Mouse (Mus musculus) intestine, embryonic 16.5 days (tissue): ENCODE measurements around the gene Paqr6. TPM values are rescaled to one million over a fixed set of nuclear protein-coding genes. Genes with fewer than 3 reads are reported as not detected.
"Not testable (repeated sequence)": the region's sequence is repeated elsewhere in the genome, so short reads cannot be mapped to it uniquely, and the experiment has no call there.

ENCODE experiments used
- ATAC-seq: fragments of 200-750 bp; cut with Nextera tagmentation; 2 replicates; pipeline ENCODE4 v1.8.0; 2017; ENCODE audit warnings: moderate TSS enrichment, moderate library complexity
- H3K27ac ChIP-seq: fragments of 300-500 bp; sonication (generic); 2 replicates; pipeline ENCODE4 v1.5.1; 2014; ENCODE audit warnings: mild to moderate bottlenecking, low read length
- H3K27me3 ChIP-seq: fragments of 300-500 bp; sonication (generic); replicated peaks from 2 replicates; pipeline ENCODE4 v1.6.1; 2014; ENCODE audit warnings: low read length, control low read depth, mixed read lengths; ENCODE audit not compliant: control insufficient read depth, insufficient read depth
- H3K36me3 ChIP-seq: fragments of 300-500 bp; sonication (generic); 2 replicates; pipeline ENCODE4 v1.6.1; 2014; ENCODE audit warnings: low read length, control low read depth; ENCODE audit not compliant: control insufficient read depth, insufficient read depth
- H3K4me1 ChIP-seq: fragments of 300-500 bp; sonication (generic); 2 replicates; pipeline ENCODE4 v1.6.1; 2014; ENCODE audit warnings: low read length, control low read depth, mixed read lengths; ENCODE audit not compliant: control insufficient read depth, insufficient read depth
- H3K4me2 ChIP-seq: fragments of 300-500 bp; sonication (generic); 2 replicates; pipeline ENCODE4 v1.6.1; 2014; ENCODE audit warnings: low read depth, low read length, control low read depth
- H3K4me3 ChIP-seq: fragments of 300-500 bp; sonication (generic); 2 replicates; pipeline ENCODE4 v1.5.1; 2014; ENCODE audit warnings: mild to moderate bottlenecking, low read length
- H3K9ac ChIP-seq: fragments of 300-500 bp; sonication (generic); 2 replicates; pipeline ENCODE4 v1.6.1; 2014; ENCODE audit warnings: low read depth, low read length
- H3K9me3 ChIP-seq: fragments of 300-500 bp; sonication (generic); 2 replicates; pipeline ENCODE4 v1.6.1; 2016; ENCODE audit warnings: low read length, control low read depth; ENCODE audit not compliant: control insufficient read depth
- WGBS: fragments of 180-500 bp; shearing (Covaris S2); extraction: QIAGEN DNeasy Blood & Tissue Kit; methylation state at CpG from one replicate; pipeline ENCODE4 v1.1.7; 2014; 5-methylcytosine and 5-hydroxymethylcytosine counted together
- polyA plus RNA-seq: library from polyadenylated mRNA; unstranded; fragments of >200 nt; fragmentation: Nextera tagmentation; extraction: Ambion mirVana; gene quantifications from 2 replicates; pipeline ENCODE4 v1.2.1, GENCODE M21; 2015

Paqr6 gene
- polyA plus RNA-seq, 1 experiment from 2014 or later, result 5.1 TPM

DNA sequence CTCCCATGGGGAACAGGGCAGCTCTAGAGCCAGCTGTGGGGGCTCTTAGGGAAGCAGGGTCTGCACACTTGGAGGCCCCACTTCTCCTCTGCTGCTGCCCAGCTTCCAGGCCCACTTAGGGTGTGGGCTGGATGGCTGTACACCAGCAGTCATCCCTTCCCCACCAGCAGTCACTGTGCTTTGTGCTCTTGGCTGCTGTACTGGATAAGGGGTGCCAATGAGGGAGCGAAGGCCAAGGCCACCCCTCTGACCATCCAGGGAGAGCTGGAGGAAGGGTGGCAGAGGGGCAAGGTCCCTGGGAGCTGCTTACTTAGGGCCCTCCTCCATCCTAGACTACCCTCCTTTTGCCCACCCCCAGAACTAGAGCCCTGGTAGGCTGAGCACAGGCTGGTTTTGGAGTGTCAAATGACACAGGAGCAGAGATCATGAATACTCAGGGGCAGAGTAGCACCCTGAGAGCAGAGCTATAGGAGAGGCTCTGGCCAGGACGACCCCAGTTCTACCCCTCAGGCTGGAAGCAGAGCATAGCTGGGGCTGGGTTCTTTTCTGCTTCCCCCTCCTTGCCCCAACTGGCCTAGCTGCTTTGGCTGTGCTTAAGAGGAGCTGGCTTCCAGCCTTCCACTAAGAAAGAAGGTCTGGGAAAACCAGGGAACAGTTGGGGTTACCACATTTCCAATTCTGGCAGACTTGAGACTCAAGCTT is 2.6 kb upstream of the Paqr6 start:
- Histone ChIP-seq H3K4me3 (no peak overlapping the region), H3K9me3 (no peaks in the 10 kb centered on the region), H3K27me3 (peaks cover 10% of the 10 kb centered on the region), H3K4me2 (no peak overlapping the region), H3K4me1 (peaks cover 14% of the 10 kb centered on the region), H3K27ac (no peak overlapping the region), H3K9ac (no peak overlapping the region), H3K36me3 (peaks cover 37% of the 10 kb centered on the region)
- 93% methylated on average over 2 of the region's 2 CpGs for WGBS
- ATAC-seq, result no peak

DNA sequence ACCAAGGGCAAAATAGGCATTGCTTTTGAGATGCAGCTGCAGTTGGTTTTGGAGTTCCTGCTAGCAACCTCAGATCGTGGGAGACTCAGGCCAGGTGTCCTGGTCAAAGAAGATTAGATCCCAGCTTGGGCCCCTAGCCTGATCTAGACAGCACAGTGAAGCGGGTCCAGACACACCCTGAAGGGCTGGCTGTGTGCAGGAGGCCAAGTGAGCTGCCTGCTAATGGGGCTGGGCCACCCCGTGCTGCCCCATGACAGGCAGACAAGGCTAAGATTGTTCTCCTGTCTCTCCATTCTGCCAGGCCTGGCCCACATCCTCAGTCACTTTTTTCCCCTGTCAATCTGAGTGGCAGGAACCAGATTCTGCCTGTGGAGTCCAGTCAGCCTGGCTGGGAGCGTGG is 684 bp upstream of the Paqr6 start:
- Histone ChIP-seq H3K4me2 (no peak overlapping the region), H3K9me3 (no peaks in the 10 kb centered on the region), H3K36me3 (peaks cover 24% of the 10 kb centered on the region), H3K4me1 (peaks cover 14% of the 10 kb centered on the region), H3K9ac (no peak overlapping the region), H3K27me3 (peaks cover 10% of the 10 kb centered on the region), H3K27ac (no peak overlapping the region; the same call in 1 of the 2 replicates), H3K4me3 (no peak overlapping the region)
- 60% methylated on average over 4 of the region's 4 CpGs for WGBS
- ATAC-seq, result peak; percentile 71

DNA sequence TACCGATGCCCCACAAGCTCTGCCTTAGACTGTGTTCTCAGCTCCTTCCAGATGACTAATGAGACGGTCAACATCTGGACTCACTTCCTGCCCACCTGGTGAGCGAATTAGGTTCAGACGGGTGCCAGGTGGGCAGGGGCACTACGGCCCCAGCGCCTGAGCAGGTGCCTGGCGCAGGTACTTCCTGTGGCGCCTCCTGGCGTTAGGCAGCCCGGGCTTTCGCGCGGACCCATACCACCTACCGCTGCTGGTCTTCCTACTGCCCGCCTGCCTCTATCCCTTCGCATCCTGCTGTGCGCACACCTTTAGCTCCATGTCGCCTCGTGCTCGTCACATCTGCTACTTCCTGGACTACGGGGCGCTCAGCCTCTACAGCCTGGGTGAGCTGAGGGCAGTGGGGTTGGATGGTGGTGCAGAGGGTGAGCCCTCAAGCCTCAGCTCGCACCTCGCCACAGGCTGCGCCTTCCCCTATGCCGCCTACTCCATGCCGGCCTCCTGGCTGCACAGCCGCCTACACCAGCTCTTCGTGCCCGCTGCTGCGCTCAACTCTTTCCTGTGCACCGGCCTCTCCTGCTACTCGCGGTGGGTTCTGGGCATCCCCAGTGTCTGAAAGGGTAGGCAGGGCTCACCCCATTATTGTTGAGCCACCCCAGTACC is 1.4 kb downstream of the Paqr6 start:
- Histone ChIP-seq H3K4me1 (peaks cover 14% of the 10 kb centered on the region), H3K9me3 (peaks cover 7% of the 10 kb centered on the region; the same call in 1 of the 2 replicates), H3K27me3 (peaks cover 10% of the 10 kb centered on the region), H3K27ac (no peak overlapping the region), H3K4me3 (no peak overlapping the region), H3K4me2 (no peak overlapping the region), H3K36me3 (peaks cover 13% of the 10 kb centered on the region), H3K9ac (no peak overlapping the region)
- no peak for ATAC-seq
- 42% methylated on average over 34 of the region's 34 CpGs for WGBS

DNA sequence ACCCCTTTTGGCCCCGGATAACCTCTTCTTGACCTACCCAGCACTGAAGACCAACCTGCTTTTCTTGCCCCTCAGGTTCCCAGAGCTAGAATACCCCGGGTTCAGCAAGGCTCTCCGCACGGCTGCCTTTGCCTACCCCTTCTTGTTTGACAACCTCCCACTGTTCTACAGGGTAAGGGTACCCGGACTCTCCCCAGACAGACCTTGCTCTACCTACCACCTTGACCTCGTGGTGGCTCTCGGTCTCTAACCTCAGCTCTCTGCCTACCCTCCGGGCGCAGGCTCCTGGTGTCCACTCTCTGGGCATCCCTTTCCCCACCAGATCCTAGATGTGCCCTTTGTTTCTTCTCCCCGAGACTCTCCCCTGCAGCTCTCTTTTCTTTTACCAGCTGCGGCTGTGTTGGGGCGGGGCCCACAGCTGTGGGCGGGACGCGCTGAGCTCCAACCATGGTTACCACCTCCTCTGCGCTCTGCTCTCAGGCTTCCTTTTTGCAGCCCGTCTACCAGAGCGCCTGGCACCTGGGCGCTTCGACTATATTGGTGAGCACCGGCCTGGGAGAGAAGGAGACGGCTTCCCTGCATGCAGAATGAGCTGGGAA is 2.5 kb downstream of the Paqr6 start:
- H3K4me2 ChIP-seq, result peak overlapping the region; percentile 30
- H3K9ac ChIP-seq, H3K4me3 ChIP-seq, H3K27ac ChIP-seq, H3K36me3 ChIP-seq, H3K9me3 ChIP-seq: not testable (repeated sequence)
- H3K27me3 ChIP-seq, result peaks cover 10% of the 10 kb centered on the region
- peaks cover 14% of the 10 kb centered on the region for H3K4me1 ChIP-seq
- 4% methylated on average over 19 of the region's 22 CpGs for WGBS
- peak; percentile 76 for ATAC-seq

DNA sequence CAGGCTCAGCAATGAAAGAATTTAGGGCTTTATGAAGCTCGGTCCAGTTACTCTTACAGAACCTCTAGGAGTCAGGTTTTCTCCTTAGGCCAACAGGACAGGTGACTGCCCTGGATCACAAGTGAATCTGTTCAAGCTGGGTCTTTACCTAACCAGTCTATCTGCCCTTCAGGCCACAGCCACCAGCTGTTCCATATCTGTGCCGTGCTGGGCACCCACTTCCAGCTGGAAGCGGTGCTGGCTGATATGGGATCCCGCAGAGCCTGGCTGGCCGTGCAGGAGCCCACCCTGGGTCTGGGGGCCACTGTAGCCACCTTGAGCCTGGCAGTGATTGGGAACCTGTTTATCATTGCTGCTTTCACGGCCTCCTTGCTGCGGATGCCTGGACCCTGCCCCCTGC is 3.1 kb downstream of the Paqr6 start:
- not testable (repeated sequence) for H3K9ac ChIP-seq, H3K4me2 ChIP-seq, ATAC-seq, H3K4me3 ChIP-seq, H3K27ac ChIP-seq, H3K36me3 ChIP-seq, H3K9me3 ChIP-seq
- peaks cover 14% of the 10 kb centered on the region for H3K4me1 ChIP-seq
- 52% methylated on average over 3 of the region's 7 CpGs for WGBS
- H3K27me3 ChIP-seq, result peaks cover 10% of the 10 kb centered on the region

DNA sequence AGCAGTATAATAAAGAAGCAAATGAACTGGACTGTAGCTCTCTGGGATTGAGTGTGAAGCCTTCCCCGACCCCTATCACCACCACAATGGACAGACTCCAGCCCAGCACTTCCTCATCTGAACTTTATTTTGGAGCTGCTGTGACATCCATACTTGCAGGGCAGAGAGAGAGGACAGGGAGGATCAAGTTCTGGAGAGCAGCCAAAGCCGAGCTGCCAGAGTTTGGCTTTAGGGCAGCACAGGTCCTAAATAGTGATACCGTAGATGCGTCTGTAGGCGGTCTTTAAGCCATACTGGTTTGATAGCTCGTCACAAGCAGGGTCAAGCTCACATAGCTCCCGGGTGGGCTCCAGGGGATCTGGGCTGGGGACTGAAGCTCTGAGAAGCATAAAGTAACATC is 4.1 kb downstream of the Paqr6 start:
- H3K9me3 ChIP-seq, H3K4me2 ChIP-seq, H3K36me3 ChIP-seq, H3K27ac ChIP-seq, ATAC-seq, H3K9ac ChIP-seq, H3K4me3 ChIP-seq: not testable (repeated sequence)
- peaks cover 10% of the 10 kb centered on the region for H3K27me3 ChIP-seq
- 89% methylated on average over 7 of the region's 7 CpGs for WGBS
- H3K4me1 ChIP-seq, result peaks cover 14% of the 10 kb centered on the region

DNA sequence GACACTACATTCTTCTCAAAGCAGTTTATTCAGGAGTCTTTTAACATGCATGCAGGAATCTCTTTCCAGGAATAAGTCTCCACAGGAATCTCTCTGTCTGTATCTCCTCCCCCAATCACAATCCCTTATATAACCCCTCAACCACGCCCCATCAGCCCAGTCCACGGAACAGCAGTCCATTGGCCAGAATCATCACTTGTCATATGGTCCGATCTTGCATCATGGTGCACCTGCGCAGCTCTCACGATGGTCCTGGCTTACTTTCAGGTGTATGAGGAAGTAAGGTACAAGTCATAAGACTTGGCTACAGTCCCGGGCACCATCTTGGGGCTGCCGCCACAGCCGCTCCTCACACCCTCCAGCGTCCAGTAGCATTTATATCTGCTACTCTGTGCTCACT is 8.3 kb downstream of the Paqr6 start, which contains the start of gene Bglap3:
Gene Bglap3 (minus strand): TSS at position 101 of the 400 bp plus-strand sequence.
- H3K27me3 ChIP-seq, H3K27ac ChIP-seq, H3K4me2 ChIP-seq, ATAC-seq, H3K9me3 ChIP-seq, H3K36me3 ChIP-seq, H3K4me3 ChIP-seq, H3K4me1 ChIP-seq, H3K9ac ChIP-seq: not testable (repeated sequence)
- 91% methylated on average over 9 of the region's 9 CpGs for WGBS

DNA sequence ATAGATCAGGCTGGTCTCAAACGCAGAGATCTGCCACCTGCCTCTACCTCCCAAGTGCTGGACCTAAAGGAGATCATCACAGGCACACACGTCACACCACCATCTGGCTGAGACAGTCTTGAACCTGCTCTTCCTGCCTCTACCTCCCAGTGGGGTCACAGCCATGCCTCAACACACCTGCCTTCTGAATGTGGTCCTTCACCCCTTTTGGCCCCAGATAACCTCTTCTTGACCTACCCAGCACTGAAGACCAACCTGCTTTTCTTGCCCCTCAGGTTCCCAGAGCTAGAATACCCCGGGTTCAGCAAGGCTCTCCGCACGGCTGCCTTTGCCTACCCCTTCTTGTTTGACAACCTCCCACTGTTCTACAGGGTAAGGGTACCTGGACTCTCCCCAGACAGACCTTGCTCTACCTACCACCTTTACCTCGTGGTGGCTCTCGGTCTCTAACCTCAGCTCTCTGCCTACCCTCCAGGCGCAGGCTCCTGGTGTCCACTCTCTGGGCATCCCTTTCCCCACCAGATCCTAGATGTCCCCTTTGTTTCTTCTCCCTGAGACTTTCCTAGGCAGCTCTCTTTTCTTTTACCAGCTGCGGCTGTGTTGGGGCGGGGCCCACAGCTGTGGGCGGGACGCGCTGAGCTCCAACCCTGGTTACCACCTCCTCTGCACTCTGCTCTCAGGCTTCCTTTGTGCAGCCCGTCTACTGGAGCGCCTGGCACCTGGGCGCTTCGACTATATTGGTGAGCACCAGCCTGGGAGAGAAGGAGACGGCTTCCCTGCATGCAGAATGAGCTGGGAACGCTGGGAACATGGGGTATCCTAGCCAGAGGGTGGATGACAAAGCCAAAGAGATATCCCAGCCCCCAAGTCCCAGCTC is 11.6 kb downstream of the Paqr6 start:
- WGBS, result 8% methylated on average over 17 of the region's 19 CpGs
- H3K9ac ChIP-seq, H3K4me1 ChIP-seq, H3K27ac ChIP-seq, H3K9me3 ChIP-seq, H3K36me3 ChIP-seq, H3K4me3 ChIP-seq, H3K27me3 ChIP-seq: not testable (repeated sequence)
- ATAC-seq, result peak; percentile 96
- H3K4me2 ChIP-seq, result peak overlapping the region; percentile 37

DNA sequence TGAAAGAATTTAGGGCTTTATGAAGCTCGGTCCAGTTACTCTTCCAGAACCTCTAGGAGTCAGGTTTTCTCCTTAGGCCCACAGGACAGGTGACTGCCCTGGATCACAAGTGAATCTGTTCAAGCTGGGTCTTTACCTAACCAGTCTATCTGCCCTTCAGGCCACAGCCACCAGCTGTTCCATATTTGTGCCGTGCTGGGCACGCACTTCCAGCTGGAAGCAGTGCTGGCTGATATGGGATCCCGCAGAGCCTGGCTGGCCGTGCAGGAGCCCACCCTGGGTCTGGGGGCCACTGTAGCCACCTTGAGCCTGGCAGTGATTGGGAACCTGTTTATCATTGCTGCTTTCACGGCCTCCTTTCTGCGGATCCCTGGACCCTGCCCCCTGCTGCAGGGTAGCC is 12.3 kb downstream of the Paqr6 start:
- peak; percentile 42 for ATAC-seq
- H3K9me3 ChIP-seq, H3K4me3 ChIP-seq, H3K27me3 ChIP-seq, H3K4me1 ChIP-seq, H3K27ac ChIP-seq, H3K9ac ChIP-seq, H3K36me3 ChIP-seq: not testable (repeated sequence)
- peak overlapping the region; percentile 37; the same call in 1 of the 2 replicates for H3K4me2 ChIP-seq
- WGBS, result 19% methylated on average over 5 of the region's 7 CpGs
